Mouse (Mus musculus) lung, postnatal 0 days (tissue): ENCODE data around the gene Morc2a.

Experiments
- CTCF ChIP-seq: IDR thresholded peaks from 2 replicates; pipeline ENCODE4 v1.5.1; 2016; ENCODE audit warnings: antibody characterized with exemption, mild to moderate bottlenecking
- EP300 ChIP-seq: IDR thresholded peaks from 2 replicates; pipeline ENCODE4 v1.6.1; 2016; ENCODE audit warnings: antibody characterized with exemption, mild to moderate bottlenecking, control low read depth

GRCm38 (mm10) chr11:3703089-3703992 lies 54.4 kb downstream of the Morc2a start:
- TF ChIP-seq CTCF (no peak), EP300 (no peak)
